Mouse (Mus musculus) neural tube, embryonic 11.5 days (tissue): ENCODE measurements around the gene Grk5. TPM values are rescaled to one million over a fixed set of nuclear protein-coding genes. Genes with fewer than 3 reads are reported as not detected.

ENCODE experiments used
- ATAC-seq: fragments of 200-750 bp; cut with Nextera tagmentation; 2 replicates; pipeline ENCODE4 v1.8.0; 2017; ENCODE audit warnings: moderate number of reproducible peaks, mild to moderate bottlenecking, moderate TSS enrichment, moderate library complexity; ENCODE audit not compliant: insufficient read depth, low FRiP score, low TSS enrichment
- DNase-seq: peaks from one replicate; pipeline ENCODE4 v3.0.0-alpha.2; 2015; ENCODE audit warnings: low spot score
- H3K27ac ChIP-seq: fragments of 300-500 bp; sonication (generic); 2 replicates; pipeline ENCODE4 v1.5.1; 2014; ENCODE audit warnings: low read depth, mild to moderate bottlenecking, low read length
- H3K27me3 ChIP-seq: fragments of 300-500 bp; sonication (generic); 2 replicates; pipeline ENCODE4 v1.6.1; 2014; ENCODE audit warnings: mild to moderate bottlenecking, low read length, mixed read lengths; ENCODE audit not compliant: control insufficient read depth, insufficient read depth
- H3K36me3 ChIP-seq: fragments of 300-500 bp; sonication (generic); 2 replicates; pipeline ENCODE4 v1.6.1; 2014; ENCODE audit warnings: mild to moderate bottlenecking, low read length, moderate library complexity, mixed read lengths; ENCODE audit not compliant: control insufficient read depth, insufficient read depth
- H3K4me1 ChIP-seq: fragments of 300-500 bp; sonication (generic); 2 replicates; pipeline ENCODE4 v1.6.1; 2014; ENCODE audit warnings: low read length, mixed read lengths; ENCODE audit not compliant: control insufficient read depth, insufficient read depth
- H3K4me2 ChIP-seq: fragments of 300-500 bp; sonication (generic); 2 replicates; pipeline ENCODE4 v1.6.1; 2014; ENCODE audit warnings: low read depth, mild to moderate bottlenecking, moderate library complexity
- H3K4me3 ChIP-seq: fragments of 300-500 bp; sonication (generic); 2 replicates; pipeline ENCODE4 v1.5.1; 2014; ENCODE audit warnings: low read depth, low read length
- H3K9ac ChIP-seq: fragments of 300-500 bp; sonication (generic); 2 replicates; pipeline ENCODE4 v1.6.1; 2014; ENCODE audit warnings: mild to moderate bottlenecking, low read length
- H3K9me3 ChIP-seq: fragments of 300-500 bp; sonication (generic); 2 replicates; pipeline ENCODE4 v1.6.1; 2016; ENCODE audit warnings: low read length; ENCODE audit not compliant: control insufficient read depth
- WGBS: fragments of 180-500 bp; shearing (Covaris S2); extraction: QIAGEN DNeasy Blood & Tissue Kit; methylation state at CpG from one replicate; pipeline ENCODE4 v1.1.7; 2014; 5-methylcytosine and 5-hydroxymethylcytosine counted together
- polyA plus RNA-seq: library from polyadenylated mRNA; unstranded; fragments of >200 nt; fragmentation: Nextera tagmentation; extraction: Ambion mirVana; gene quantifications from 2 replicates; pipeline ENCODE4 v1.2.1, GENCODE M21; 2014

The Grk5 gene
- polyA plus RNA-seq, 1 experiment from 2014 or later = 3.4 TPM

GRCm38 (mm10) chr19:61084149-61084940 lies 194.8 kb downstream of the Grk5 start:
- ATAC-seq = peak; percentile 45
- Histone ChIP-seq H3K27ac (no peak overlapping the region), H3K4me3 (no peak overlapping the region), H3K27me3 (no peaks in the 10 kb centered on the region), H3K9ac (no peak overlapping the region), H3K9me3 (no peaks in the 10 kb centered on the region), H3K4me1 (no peaks in the 10 kb centered on the region), H3K4me2 (no peak overlapping the region), H3K36me3 (no peaks in the 10 kb centered on the region)
- peak; percentile 87 for DNase-seq
- WGBS = 50% methylated on average over 4 of the region's 4 CpGs

GRCm38 (mm10) chr19:61085217-61085616 lies 195.7 kb downstream of the Grk5 start:
- DNase-seq (no peak), ATAC-seq (no peak)
- Histone ChIP-seq H3K27ac (no peak overlapping the region), H3K36me3 (no peaks in the 10 kb centered on the region), H3K9me3 (no peaks in the 10 kb centered on the region), H3K4me3 (no peak overlapping the region), H3K4me2 (no peak overlapping the region), H3K27me3 (no peaks in the 10 kb centered on the region), H3K9ac (no peak overlapping the region), H3K4me1 (no peaks in the 10 kb centered on the region)
- 78% methylated on average over 2 of the region's 2 CpGs for WGBS

- Histone ChIP-seq H3K4me2 (no peak overlapping the region), H3K27ac (no peak overlapping the region), H3K4me1 (no peaks in the 10 kb centered on the region), H3K36me3 (no peaks in the 10 kb centered on the region), H3K9ac (no peak overlapping the region), H3K9me3 (no peaks in the 10 kb centered on the region), H3K4me3 (no peak overlapping the region), H3K27me3 (no peaks in the 10 kb centered on the region)
- DNase-seq = no peak
- WGBS = 88% methylated on average over 1 of the region's 1 CpGs
- no peak for ATAC-seq
Measured at GRCm38 (mm10) chr19:61087781-61088180, 198.2 kb downstream of the Grk5 start.

GRCm38 (mm10) chr19:61089001-61089400 lies 199.5 kb downstream of the Grk5 start:
- DNase-seq = no peak
- H3K9me3 ChIP-seq = no peaks in the 10 kb centered on the region
- no peak overlapping the region for H3K4me2 ChIP-seq
- H3K36me3 ChIP-seq = no peaks in the 10 kb centered on the region
- no peaks in the 10 kb centered on the region for H3K27me3 ChIP-seq
- no peak overlapping the region for H3K27ac ChIP-seq
- 95% methylated on average over 3 of the region's 3 CpGs for WGBS
- H3K4me3 ChIP-seq = no peak overlapping the region
- no peak overlapping the region for H3K9ac ChIP-seq
- H3K4me1 ChIP-seq = no peaks in the 10 kb centered on the region
- no peak for ATAC-seq

- no peaks in the 10 kb centered on the region for H3K9me3 ChIP-seq
- no peaks in the 10 kb centered on the region for H3K36me3 ChIP-seq
- no peak overlapping the region for H3K4me2 ChIP-seq
- ATAC-seq (no peak), DNase-seq (no peak)
- H3K4me1 ChIP-seq = no peaks in the 10 kb centered on the region
- no peak overlapping the region for H3K9ac ChIP-seq
- no peak overlapping the region for H3K27ac ChIP-seq
- no peak overlapping the region for H3K4me3 ChIP-seq
- 94% methylated on average over 4 of the region's 4 CpGs for whole genome bisulfite sequencing
- no peaks in the 10 kb centered on the region for H3K27me3 ChIP-seq
Measured at GRCm38 (mm10) chr19:61090541-61090940, 201.0 kb downstream of the Grk5 start.

- Histone ChIP-seq H3K27me3 (no peaks in the 10 kb centered on the region), H3K36me3 (no peaks in the 10 kb centered on the region), H3K9ac (no peak overlapping the region), H3K9me3 (no peaks in the 10 kb centered on the region), H3K27ac (no peak overlapping the region), H3K4me2 (no peak overlapping the region), H3K4me3 (no peak overlapping the region), H3K4me1 (no peaks in the 10 kb centered on the region)
- no peak for DNase-seq
- no peak for ATAC-seq
- 81% methylated on average over 2 of the region's 2 CpGs for WGBS
Measured at GRCm38 (mm10) chr19:61096776-61097175, 207.2 kb downstream of the Grk5 start.

GRCm38 (mm10) chr19:61097764-61098163 lies 208.2 kb downstream of the Grk5 start:
- Histone ChIP-seq H3K4me2 (no peak overlapping the region), H3K4me1 (no peaks in the 10 kb centered on the region), H3K27ac (no peak overlapping the region), H3K4me3 (no peak overlapping the region), H3K9me3 (no peaks in the 10 kb centered on the region), H3K27me3 (no peaks in the 10 kb centered on the region), H3K36me3 (no peaks in the 10 kb centered on the region), H3K9ac (no peak overlapping the region)
- DNase-seq (no peak), ATAC-seq (no peak)
- WGBS = 25% methylated on average over 4 of the region's 4 CpGs

- DNase-seq = no peak
- WGBS = 47% methylated on average over 2 of the region's 2 CpGs
Measured at GRCm38 (mm10) chr19:61110184-61110583, 220.6 kb downstream of the Grk5 start.

GRCm38 (mm10) chr19:61131096-61131495 lies 241.5 kb downstream of the Grk5 start:
- H3K27ac ChIP-seq = no peak overlapping the region
- no peak for ATAC-seq
- no peak for DNase-seq
- no peaks in the 10 kb centered on the region for H3K36me3 ChIP-seq
- no peaks in the 10 kb centered on the region for H3K4me1 ChIP-seq
- H3K4me3 ChIP-seq = no peak overlapping the region
- no peak overlapping the region for H3K9ac ChIP-seq
- H3K4me2 ChIP-seq = no peak overlapping the region
- WGBS = 88% methylated on average over 10 of the region's 10 CpGs
- no peaks in the 10 kb centered on the region for H3K27me3 ChIP-seq
- no peaks in the 10 kb centered on the region for H3K9me3 ChIP-seq

More at GRCm38 (mm10) chr19:61110184-61110583, 220.6 kb downstream of the Grk5 start:
- no peak for ATAC-seq
- Histone ChIP-seq H3K27me3 (no peaks in the 10 kb centered on the region), H3K36me3 (no peaks in the 10 kb centered on the region), H3K4me1 (no peaks in the 10 kb centered on the region), H3K27ac (no peak overlapping the region), H3K9ac (no peak overlapping the region), H3K4me2 (no peak overlapping the region), H3K4me3 (no peak overlapping the region), H3K9me3 (no peaks in the 10 kb centered on the region)
